Mouse (Mus musculus) layer of hippocampus, adult 2 months (tissue): ENCODE measurements around the gene Kdm5a. TPM values are rescaled to one million over a fixed set of nuclear protein-coding genes. Genes with fewer than 3 reads are reported as not detected.

ENCODE experiments used
- DNase-seq, 2 experiments: peaks; one replicate each; pipeline ENCODE4 v3.0.0; 2022; ENCODE audit warnings: low spot score in 2 of 2
- H3K27ac ChIP-seq: fragments of 200-600 bp; 2 replicates; pipeline ENCODE4 v1.8.1; 2022
- H3K4me3 ChIP-seq: fragments of 200-600 bp; 2 replicates; pipeline ENCODE4 v1.8.1; 2022; ENCODE audit warnings: mild to moderate bottlenecking
- CTCF ChIP-seq: fragments of 200-600 bp; conservative IDR thresholded peaks from 2 replicates; pipeline ENCODE4 v1.8.1; 2022; ENCODE audit warnings: antibody characterized with exemption, mild to moderate bottlenecking, moderate library complexity
- long read RNA-seq, 2 experiments: library from polyadenylated mRNA; stranded (forward); transcript quantifications; one replicate each; pipeline ENCODE4 v2.0.0; 2021; ENCODE audit warnings: borderline mapping rate in 2 of 2
- total RNA-seq, 2 experiments: library from RNA; stranded (reverse); gene quantifications; 2 replicates each; pipeline ENCODE4 v1.2.3; 2021

The Kdm5a gene
- 10 to 100 TPM; 43.3 to 47.3 TPM for total RNA-seq
- long read RNA-seq, experiment 1, full-length matches to known transcripts = 1 of 6 reads
- long read RNA-seq, experiment 1, partial matches to known transcripts = 0 of 6 reads
- long read RNA-seq, experiment 1, other reads (novel, unspliced or antisense) = 5 of 6 reads
- long read RNA-seq, experiment 2, full-length matches to known transcripts = 3 of 10 reads
- long read RNA-seq, experiment 2, partial matches to known transcripts = 3 of 10 reads
- long read RNA-seq, experiment 2, other reads (novel, unspliced or antisense) = 4 of 10 reads

DNA sequence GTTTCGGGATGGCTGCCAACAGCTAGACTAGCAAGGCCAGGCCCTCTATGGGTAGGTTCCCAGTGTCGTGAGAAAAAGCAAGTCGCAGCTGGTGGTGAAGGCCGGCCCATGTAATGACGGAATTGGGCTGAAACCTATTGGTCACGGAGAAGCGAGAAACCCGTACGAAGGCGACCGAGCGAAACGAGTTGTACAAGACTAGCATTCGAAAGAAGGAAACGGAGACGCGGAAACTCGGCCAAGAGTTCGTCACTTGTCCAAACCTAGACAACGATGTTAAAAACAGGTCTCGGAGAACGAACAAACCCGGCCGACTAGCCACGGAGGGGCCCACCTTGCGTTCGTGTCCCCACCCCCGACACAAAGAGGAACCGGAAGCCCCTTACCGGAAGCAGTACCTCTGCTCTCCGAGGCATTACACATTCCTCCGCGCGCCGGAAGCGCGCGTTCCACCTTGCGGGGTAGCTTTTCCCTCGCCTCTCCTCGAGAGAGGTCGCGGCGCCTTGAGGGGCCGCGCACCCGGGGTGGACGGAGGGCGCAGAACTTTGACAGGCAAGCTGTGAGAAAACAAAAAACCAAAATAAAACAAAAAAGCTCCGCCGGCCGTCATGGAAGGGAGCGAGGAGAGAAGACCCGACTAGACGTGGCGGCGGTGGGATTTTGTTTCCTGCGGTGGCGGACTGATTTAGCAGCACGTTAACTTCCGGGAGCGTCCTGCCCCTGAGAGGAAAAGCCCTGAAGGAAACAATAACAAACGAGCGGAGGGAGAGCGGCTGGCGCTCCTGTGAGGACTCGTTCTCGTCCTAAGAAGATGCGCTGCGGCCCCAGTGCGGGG is at the start of gene Kdm5a, which contains the start of gene Ccdc77:
Gene Kdm5a, plus strand, starts transcription at position 437 of the 835 bp plus-strand sequence.
Gene Ccdc77, minus strand, starts transcription at position 687 of the 835 bp plus-strand sequence.
- no peak for TF ChIP-seq CTCF
- Histone ChIP-seq H3K4me3 (peak within 1 kb of the TSS; percentile 75), H3K27ac (peak within 1 kb of the TSS; percentile 96)
- peak; percentile 93 to 94 for DNase-seq

DNA sequence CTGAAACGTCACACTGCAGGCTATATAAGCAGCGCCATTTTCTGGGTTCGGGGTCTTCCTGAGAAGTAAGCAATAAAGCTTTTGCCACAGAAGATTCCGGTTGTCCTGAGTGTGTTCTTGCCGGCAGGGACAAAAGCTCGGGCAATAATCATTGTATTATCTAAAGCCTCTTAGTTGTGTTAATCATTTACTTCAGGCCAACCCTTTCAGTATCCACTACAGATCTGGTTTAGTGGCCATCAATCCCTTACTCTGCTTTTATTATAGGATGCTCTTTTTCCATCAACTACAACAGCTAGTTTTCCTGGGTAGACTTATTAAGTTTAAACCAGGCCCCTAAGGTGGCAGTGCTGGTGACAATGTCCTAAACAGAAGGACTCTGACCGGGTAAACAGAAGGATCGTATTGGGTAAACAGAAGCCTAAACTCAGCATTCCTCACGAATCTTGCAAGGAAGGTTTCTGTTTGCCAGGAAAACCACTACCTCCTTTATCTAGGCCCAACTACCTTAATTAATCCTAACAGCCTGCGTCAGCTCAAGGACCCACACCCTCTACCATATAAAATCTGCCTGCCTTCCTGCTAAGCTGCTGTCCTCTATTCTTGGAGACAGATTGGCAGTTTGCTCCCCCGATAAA is 45.5 kb upstream of the Kdm5a start:
- H3K27ac ChIP-seq = no peak overlapping the region
- H3K4me3 ChIP-seq = no peak overlapping the region
- DNase-seq = no peak
- no peak for TF ChIP-seq CTCF

DNA sequence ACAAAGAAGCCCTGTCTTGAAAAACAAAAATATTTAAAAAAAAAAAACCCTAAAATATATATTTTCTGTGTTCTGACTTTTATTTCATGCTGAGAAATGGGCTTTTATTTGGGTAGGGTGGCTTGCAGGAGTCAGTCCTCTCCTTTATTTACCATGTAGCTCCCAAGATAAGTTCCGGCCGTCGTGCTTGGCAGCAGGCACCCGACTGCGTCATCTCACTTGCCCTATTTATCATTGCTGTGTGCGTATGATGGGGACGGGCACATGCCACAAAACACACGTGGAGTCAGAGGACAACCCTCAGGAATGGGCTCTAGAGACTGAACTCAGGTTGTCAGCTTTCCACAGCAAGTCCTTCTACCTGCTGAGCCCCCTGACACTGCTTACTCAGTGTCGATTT is 44.8 kb upstream of the Kdm5a start:
- TF ChIP-seq CTCF = no peak
- H3K27ac ChIP-seq = no peak overlapping the region
- no peak for DNase-seq
- H3K4me3 ChIP-seq = no peak overlapping the region

DNA sequence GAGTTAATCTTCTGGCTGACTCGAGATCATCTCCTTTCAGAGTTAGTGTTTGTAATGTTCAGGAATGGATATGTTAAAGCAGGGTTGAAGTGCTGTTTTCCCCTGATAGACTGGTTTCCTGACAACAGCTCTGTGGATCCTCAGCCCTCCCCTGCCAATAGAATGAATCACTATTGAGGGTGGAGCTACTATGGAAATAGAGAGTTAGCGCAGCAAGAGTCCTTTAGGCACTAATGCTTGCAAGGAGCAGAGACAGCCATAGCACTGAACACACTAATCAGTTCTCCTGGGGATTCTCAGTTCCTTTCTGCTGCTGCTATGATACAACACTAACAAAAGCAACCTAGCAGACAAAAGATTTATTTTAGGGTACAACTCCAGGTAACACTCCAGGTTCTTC is 43.6 kb upstream of the Kdm5a start:
- Histone ChIP-seq H3K27ac (no peak overlapping the region), H3K4me3 (no peak overlapping the region)
- no peak for DNase-seq
- no peak for TF ChIP-seq CTCF

DNA sequence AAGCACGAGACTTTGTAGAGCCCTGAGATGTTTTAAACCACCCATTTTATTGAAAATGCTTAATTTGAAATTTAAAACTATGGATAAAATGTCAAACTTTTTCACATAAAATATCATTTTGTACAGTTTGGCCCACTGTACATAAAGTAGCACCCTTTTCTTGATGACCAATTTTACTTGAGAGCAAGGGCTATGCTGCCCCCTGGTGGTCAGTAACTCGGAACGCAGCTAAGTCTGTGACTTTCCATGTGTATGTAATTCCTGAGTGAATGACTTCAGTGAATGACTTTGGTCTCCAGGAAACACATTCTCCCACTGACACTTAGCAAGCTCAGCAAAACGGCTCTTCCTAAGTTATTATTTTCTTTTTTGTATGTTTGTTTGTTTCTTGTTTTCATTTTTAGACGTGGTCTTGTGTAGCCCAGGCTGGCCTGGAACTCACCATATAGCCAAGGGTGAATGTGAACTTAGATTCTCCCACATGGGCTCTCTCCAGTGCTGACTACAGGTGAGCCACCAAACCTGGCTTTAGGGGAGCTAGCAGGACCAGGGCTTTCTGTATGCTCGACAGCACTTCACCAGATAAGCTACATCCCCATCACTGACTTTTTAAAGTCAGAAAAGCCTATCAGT is 39.5 kb upstream of the Kdm5a start:
- DNase-seq = peak; percentile 50 to 67
- H3K4me3 ChIP-seq = no peak overlapping the region
- H3K27ac ChIP-seq = no peak overlapping the region
- TF ChIP-seq CTCF = peak; percentile 96

DNA sequence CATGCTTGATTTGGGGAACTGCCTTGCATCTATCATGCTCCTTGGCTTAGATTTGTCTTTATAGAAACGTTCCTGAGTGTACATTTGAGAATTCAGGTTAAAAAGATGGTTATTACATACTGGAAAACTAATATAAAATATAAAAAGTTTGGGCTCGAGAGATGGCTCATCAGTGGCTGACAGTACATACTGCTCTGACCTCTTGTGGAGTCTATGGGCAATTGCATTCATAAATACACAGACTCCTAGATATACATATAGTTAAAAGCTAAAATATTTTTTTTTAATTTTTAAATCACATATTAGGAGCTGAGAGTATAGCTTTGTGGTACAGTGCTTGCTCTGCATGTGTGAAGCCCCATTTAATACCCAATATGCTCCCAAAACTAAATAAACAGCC is 31.6 kb upstream of the Kdm5a start:
- Histone ChIP-seq H3K4me3 (no peak overlapping the region), H3K27ac (no peak overlapping the region)
- no peak for DNase-seq
- peak; percentile 75 for TF ChIP-seq CTCF

DNA sequence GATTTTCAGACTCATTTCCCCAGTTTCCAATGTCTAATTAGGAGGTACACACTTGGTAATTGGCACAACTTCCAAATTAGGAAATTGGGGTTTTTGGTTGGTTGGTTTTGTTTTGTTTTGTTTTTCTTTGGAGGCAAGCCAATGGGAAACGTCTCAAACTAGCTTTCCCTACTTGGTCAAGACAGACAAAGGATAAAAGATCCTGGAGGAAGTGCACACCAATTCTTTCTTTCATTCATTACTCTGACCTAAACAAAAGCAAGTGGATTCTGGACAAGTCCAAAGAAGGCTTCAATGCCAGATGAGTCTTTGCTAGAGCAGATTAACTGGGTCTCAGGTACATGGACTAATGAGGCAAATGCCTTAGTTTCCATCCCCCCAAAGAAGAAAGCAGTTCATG is 19.9 kb upstream of the Kdm5a start:
- Histone ChIP-seq H3K27ac (no peak overlapping the region), H3K4me3 (no peak overlapping the region)
- TF ChIP-seq CTCF = no peak
- DNase-seq = no peak

DNA sequence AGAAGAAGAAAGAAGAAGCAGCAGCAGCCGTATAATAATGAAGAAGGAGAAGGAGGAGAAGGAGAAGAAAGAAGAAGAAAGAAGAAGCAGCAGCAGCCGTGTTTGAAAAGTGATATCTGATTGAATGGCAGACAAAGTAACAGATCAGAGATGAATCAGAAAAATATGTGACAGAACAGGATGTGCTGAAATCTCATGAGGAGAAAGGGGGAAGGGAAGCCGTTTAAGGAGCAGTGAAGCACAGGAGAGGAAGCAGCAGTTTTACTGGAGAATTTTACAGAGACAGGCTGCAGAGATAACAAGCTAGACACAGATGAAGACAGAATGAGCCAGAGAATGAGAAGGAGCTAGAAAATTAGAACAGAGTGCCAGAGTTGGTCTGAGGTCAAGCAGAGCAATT is 14.9 kb upstream of the Kdm5a start:
- DNase-seq = peak in 1 of 2 experiments; percentile 5

DNA sequence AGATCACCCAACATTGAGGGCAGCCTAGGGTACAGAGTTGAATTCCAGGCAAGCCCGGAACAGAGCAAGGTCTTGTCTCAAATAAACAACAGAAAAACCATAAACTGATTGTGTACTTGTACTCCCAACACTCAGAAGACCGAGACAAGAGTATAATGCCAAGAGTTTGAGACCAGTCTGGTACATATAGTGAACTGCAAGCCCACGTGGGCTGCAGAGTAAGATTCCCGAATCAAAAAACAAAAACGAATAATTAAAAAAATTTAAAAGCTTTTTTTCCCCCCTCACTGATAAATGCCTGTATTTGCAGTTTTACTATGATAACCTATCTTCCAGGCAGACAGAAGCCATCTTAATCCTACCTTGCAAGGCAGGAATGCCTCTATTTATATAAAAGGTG is 7.4 kb upstream of the Kdm5a start:
- no peak for TF ChIP-seq CTCF
- Histone ChIP-seq H3K27ac (no peak overlapping the region), H3K4me3 (peak overlapping the region; percentile 54)
- DNase-seq = no peak

More for the DNA sequence above, 14.9 kb upstream of the Kdm5a start:
- TF ChIP-seq CTCF = no peak
- H3K4me3 ChIP-seq = no peak overlapping the region
- peak overlapping the region; percentile 46; the same call in 1 of the 2 replicates for H3K27ac ChIP-seq

DNA sequence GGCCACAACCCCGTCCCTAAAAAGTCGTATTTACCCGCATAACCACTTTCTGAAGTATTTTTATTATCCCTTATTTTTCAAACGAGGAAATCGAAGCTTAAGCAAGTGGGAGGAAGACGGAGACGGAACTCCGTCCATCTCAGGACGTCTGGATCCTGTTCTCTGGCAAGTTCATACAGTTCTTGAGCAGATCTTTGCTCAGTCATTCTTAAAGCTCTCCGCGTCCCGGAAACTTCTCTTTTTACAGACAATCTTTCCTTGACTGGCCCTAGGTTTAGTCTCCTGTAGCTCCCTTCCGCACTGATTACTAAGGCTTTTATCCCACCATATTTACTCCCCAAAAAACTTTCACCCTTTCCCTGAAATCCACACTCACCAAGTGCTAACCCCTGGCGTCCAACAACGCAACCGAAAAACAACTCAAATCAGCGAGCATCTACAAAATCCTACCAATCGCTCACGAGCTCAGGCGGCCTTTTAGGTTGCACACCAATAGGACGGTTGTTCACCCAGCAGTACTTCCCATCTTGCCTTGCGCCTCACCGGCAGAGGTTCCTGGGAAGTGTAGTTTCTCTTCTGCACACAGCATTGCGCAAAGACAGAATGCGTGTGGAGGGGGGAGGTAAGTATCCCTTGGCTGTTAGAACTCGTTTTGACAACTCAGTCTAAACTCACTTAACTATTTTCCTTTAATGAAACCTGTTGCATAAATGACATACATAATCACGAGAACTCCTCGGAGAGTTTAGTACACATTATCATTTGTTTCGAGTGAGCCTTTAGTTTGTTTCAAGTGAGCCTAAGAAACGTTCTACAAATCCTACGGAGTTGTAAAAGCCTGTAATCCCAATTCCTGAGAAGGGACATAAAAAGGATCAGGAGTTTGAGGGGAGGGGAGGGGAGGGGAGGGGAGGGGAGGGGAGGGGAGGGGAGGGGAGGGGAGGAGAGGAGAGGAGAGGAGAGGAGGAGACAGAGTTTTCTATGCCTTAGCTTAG is 6.7 kb upstream of the Kdm5a start:
- no peak overlapping the region for H3K27ac ChIP-seq
- peak; percentile 79 to 91 for DNase-seq
- peak; percentile 59 for TF ChIP-seq CTCF
- H3K4me3 ChIP-seq = peak overlapping the region; percentile 54

DNA sequence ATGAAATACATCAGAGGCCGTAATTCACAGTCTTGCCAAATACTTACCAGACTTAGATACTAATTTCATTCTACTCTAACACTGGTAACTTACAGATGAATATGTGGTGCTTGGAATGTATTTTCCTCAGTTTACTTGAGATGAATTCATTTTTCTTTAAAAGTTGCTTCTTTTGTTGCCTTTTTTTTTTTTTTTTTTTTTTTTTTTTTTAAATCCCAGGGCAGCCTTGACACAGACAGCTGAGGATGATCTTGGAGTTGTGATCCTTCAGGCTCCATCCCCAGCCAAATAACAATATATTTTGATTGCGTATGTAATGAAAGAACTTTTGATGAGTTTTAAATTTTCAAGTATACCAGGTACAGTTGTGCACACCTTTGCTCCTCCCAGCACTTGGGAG is 1.8 kb upstream of the Kdm5a start:
- DNase-seq = no peak
- H3K4me3 ChIP-seq = no peak overlapping the region
- no peak for TF ChIP-seq CTCF
- no peak overlapping the region for H3K27ac ChIP-seq
